Mouse (Mus musculus) common myeloid progenitor, adult 5-6 weeks (primary cell): Measurements from ENCODE around the gene Rabggta. TPM values are rescaled to one million over a fixed set of nuclear protein-coding genes. Genes with fewer than 3 reads are reported as not detected.

Source experiments
- ATAC-seq: replicated peaks from 2 replicates; pipeline ENCODE4 v1.8.0; 2016; ENCODE audit warnings: low read depth, mild to moderate bottlenecking, moderate TSS enrichment, inconsistent platforms; ENCODE audit not compliant: poor library complexity, severe bottlenecking
- total RNA-seq: library from RNA; stranded (forward); fragments of 200-1000, 187-1606 nt; gene quantifications from 2 replicates; pipeline ENCODE4 v1.2.3, GENCODE M21; 2017

Rabggta gene
- total RNA-seq, 1 experiment from 2014 or later = 11.6 TPM

GRCm38 (mm10) chr14:55706051-55706600 is 15.9 kb downstream of the Rabggta start:
- no peak for ATAC-seq

DNA sequence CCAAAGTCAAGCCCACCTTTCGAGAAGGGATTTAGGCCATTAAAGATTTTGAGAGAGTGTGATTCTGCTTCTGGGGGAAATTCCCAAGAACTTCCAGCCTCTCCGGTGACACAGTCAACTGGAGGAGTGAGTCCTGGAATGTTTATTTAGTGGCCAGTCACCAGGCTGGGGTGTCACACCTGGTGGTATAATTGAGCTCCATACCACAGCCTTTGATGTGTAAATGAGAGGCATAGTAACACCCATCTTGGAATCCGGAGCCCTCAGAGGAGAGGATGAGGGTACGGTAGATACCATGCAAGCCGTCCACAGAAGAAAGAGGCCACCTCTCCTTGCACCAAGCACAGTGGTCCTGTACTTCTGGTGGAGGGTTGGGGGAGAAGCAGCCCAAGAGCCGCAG is 19.3 kb downstream of the Rabggta start:
- ATAC-seq = no peak

- no peak for ATAC-seq
Measured at GRCm38 (mm10) chr14:55701131-55701530, 20.9 kb downstream of the Rabggta start.

DNA sequence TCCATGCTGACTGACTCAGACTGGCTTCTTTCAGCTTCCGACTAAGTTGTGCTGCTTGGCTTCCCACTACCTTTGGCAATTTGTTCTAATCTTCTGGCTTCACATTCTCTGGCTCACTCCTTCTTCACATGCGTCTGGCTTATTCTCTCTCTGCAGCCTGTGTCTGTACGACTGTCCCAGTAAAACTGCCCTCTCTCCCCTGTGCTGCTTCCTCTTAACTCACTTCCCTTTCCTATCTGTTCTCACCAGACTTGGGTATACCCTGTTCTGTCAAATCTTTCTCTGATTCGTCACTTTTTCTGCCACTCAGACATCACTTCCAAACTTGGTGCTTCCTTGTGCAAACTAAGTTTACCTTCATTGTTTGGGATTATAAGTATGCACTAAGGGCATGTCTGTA is 24.8 kb downstream of the Rabggta start:
- ATAC-seq = peak; percentile 63

DNA sequence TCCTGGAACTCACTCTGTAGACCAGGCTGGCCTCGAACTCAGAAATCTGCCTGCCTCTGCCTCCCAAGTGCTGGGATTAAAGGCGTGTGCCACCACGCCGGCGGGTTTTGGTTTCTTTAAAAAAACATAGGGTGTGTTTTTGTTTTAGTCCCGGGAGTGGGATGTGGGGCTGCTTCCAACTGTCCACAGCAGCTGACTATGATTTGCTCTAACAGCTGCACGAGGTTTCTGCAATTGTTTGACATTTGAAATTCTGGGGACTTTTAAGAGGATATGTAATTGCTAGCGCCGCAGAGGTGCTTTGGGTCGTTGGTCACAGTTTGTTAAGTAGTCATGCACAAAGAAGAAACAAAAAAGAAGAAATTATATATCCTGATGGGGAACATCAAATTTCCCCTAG is 32.6 kb downstream of the Rabggta start:
- ATAC-seq = no peak

- ATAC-seq = no peak
Measured at GRCm38 (mm10) chr14:55682118-55682493, 40.0 kb downstream of the Rabggta start.

DNA sequence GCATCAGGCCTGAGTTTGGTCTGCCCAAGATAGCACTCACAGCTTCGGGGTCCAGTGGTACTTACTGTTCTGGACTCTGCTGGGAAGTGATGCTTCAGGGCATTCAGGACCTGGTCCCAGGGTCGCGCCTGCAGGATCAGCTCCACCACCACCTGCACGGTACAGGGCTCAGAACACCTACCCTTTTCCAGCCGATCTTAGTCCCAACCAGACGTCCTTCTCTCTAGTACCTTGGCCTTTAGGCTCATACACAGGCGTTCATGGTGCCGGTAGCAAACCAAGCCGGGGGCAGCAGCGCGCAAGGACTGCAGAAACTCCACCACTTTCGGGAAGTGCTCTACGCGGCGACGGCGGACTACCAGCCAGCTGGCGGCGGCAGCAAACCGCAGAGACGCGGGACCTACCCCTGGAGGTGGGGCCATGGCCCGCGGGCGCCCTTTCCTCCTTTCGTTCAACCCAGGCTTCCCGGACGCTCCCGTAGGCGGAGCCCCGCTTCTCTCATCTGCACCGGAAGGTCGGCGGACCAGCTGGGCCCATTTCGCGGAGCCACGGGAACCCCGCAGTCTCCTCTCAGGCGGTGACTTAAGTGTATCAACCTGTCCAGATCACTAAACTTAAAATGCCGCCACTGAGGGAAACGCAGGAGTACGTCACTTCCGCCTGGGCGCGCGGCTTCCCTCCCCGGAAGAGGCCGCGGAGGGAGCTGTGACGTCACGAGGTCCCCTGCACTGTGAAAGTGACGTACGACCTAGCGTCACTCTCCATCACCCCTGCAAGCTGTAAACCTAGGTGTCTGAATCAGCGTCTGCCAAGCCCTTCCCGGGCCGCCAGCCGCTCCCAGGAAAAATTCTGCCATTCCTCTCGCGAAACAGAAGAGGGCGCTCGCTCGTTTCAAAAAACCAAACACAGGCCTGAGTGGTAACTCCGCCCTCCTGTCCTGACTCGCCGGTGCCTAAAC is 40.6 kb downstream of the Rabggta start, which contains the start of gene Tinf2:
Gene Tinf2, minus strand, starts transcription at position 661 of the 958 bp plus-strand sequence.
- peak; percentile 94 for ATAC-seq

GRCm38 (mm10) chr14:55677615-55678014 is 44.4 kb downstream of the Rabggta start:
- ATAC-seq = no peak

- ATAC-seq = no peak
Measured at GRCm38 (mm10) chr14:55672741-55673060, 49.4 kb downstream of the Rabggta start.

GRCm38 (mm10) chr14:55671833-55672740 is 50.0 kb downstream of the Rabggta start, which contains the start of the genes Gmpr2 and Nedd8:
TSS of gene Gmpr2 (plus strand) at chr14:55671941.
TSS of gene Nedd8 (minus strand) at chr14:55672124.
- ATAC-seq = peak; percentile 99

DNA sequence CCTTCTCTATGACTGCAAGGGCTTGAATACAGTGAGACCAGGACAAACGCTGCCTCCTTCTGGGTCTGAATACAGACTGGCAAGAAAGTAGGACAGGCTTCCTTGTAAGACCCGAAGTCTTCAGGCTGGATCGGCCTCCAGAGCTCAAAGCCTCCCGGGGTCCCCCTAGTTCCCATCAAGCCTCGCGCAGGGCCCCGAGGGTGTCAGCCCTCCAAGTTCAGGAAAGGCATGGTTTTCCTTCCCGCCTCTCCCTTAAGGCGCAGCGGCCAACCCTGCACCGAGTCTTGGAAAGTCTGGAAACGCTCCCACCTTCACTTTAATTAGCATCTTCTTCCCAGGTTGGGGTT is 50.6 kb downstream of the Rabggta start:
- ATAC-seq = peak; percentile 12; the same call in 1 of the 2 replicates

Other genes starting within 250 kb of the Rabggta start
- 77.1 and 95.0 TPM in 2 replicates for gene Dhrs4, start 243.5 kb downstream of the Rabggta start, total RNA-seq
- 0.15 and 2.1 TPM in 2 replicates for gene Carmil3, start 231.6 kb downstream of the Rabggta start, total RNA-seq
- not detected in 2 replicates for gene Cpne6, start 211.8 kb downstream of the Rabggta start, total RNA-seq
- not detected in 2 replicates for gene Nrl, start 197.3 kb downstream of the Rabggta start, total RNA-seq
- gene Pck2, start 182.0 kb downstream of the Rabggta start, total RNA-seq = 47.8 and 51.1 TPM in 2 replicates
- 41.6 and 79.5 TPM in 2 replicates for gene Dcaf11, start 162.3 kb downstream of the Rabggta start, total RNA-seq
- not detected in 2 replicates for gene A730061H03Rik, start 161.9 kb downstream of the Rabggta start, total RNA-seq
- gene Fitm1, start 146.6 kb downstream of the Rabggta start, total RNA-seq = 1.3 TPM in 1 of 2 replicates, not detected in the other
- 329 and 372 TPM in 2 replicates for gene Psme1, start 144.1 kb downstream of the Rabggta start, total RNA-seq
- 19.1 and 24.3 TPM in 2 replicates for gene Emc9, start 137.0 kb downstream of the Rabggta start, total RNA-seq
- 217 and 241 TPM in 2 replicates for gene Psme2, start 131.2 kb downstream of the Rabggta start, total RNA-seq
- 11.9 and 21.2 TPM in 2 replicates for gene Rnf31, start 130.6 kb downstream of the Rabggta start, total RNA-seq
- gene Irf9, start 118.7 kb downstream of the Rabggta start, total RNA-seq = 38.5 and 39.8 TPM in 2 replicates
- gene Rec8, start 104.2 kb downstream of the Rabggta start, total RNA-seq = 8.1 and 12.7 TPM in 2 replicates
- gene Ipo4, start 86.3 kb downstream of the Rabggta start, total RNA-seq = 23.0 and 64.0 TPM in 2 replicates
- gene Gm49378, start 84.4 kb downstream of the Rabggta start, total RNA-seq = 0.87 and 9.9 TPM in 2 replicates
- gene Tm9sf1, start 78.5 kb downstream of the Rabggta start, total RNA-seq = 42.8 and 66.8 TPM in 2 replicates
- gene Tssk4, start 72.1 kb downstream of the Rabggta start, total RNA-seq = 0.27 and 0.82 TPM in 2 replicates
- 26.2 and 28.2 TPM in 2 replicates for gene Mdp1, start 61.8 kb downstream of the Rabggta start, total RNA-seq
- 39.3 and 46.1 TPM in 2 replicates for gene Gmpr2, start 50.3 kb downstream of the Rabggta start, total RNA-seq
- gene Nedd8, start 50.1 kb downstream of the Rabggta start, total RNA-seq = 345 and 391 TPM in 2 replicates
- gene Tinf2, start 40.4 kb downstream of the Rabggta start, total RNA-seq = 20.9 and 24.1 TPM in 2 replicates
- 1.9 and 2.8 TPM in 2 replicates for gene Tgm1, start 8.3 kb downstream of the Rabggta start, total RNA-seq
- 8.3 and 23.9 TPM in 2 replicates for gene Dhrs1, start 23.4 kb upstream of the Rabggta start, total RNA-seq
- 21.4 and 22.7 TPM in 2 replicates for gene Nop9, start 23.4 kb upstream of the Rabggta start, total RNA-seq
- gene Cideb, start 36.2 kb upstream of the Rabggta start, total RNA-seq = 0.14 and 1.1 TPM in 2 replicates
- gene Ltb4r2, start 39.2 kb upstream of the Rabggta start, total RNA-seq = 0.46 and 0.49 TPM in 2 replicates
- gene Ltb4r1, start 43.7 kb upstream of the Rabggta start, total RNA-seq = 1.5 and 6.3 TPM in 2 replicates
- gene Adcy4, start 61.8 kb upstream of the Rabggta start, total RNA-seq = not detected in 2 replicates
- 33.0 and 43.3 TPM in 2 replicates for gene Ripk3, start 66.6 kb upstream of the Rabggta start, total RNA-seq
- not detected in 2 replicates for gene Nfatc4, start 100.9 kb upstream of the Rabggta start, total RNA-seq
- 5.9 and 6.5 TPM in 2 replicates for gene Nynrin, start 131.7 kb upstream of the Rabggta start, total RNA-seq
- not detected in 2 replicates for gene Cbln3, start 162.1 kb upstream of the Rabggta start, total RNA-seq
- gene Khnyn, start 162.7 kb upstream of the Rabggta start, total RNA-seq = 17.4 and 20.9 TPM in 2 replicates
- 7.8 and 11.8 TPM in 2 replicates for gene Sdr39u1, start 178.0 kb upstream of the Rabggta start, total RNA-seq
- not detected in 2 replicates for gene Cma1, start 222.4 kb upstream of the Rabggta start, total RNA-seq
- gene Cma2, start 228.7 kb upstream of the Rabggta start, total RNA-seq = not detected in 2 replicates